Mouse (Mus musculus) liver, embryonic 16.5 days (tissue): ENCODE data around the gene Plekhh3. TPM values are rescaled to one million over a fixed set of nuclear protein-coding genes. Genes with fewer than 3 reads are reported as not detected.

Experiments used
- ATAC-seq: fragments of 200-750 bp; cut with Nextera tagmentation; 2 replicates; pipeline ENCODE4 v1.8.0; 2017; ENCODE audit warnings: low read depth, mild to moderate bottlenecking, moderate number of reproducible peaks, moderate library complexity
- H3K27ac ChIP-seq: fragments of 300-500 bp; sonication (generic); 2 replicates; pipeline ENCODE4 v1.5.1; 2014; ENCODE audit warnings: mild to moderate bottlenecking, low read length
- H3K27me3 ChIP-seq: fragments of 300-500 bp; sonication (generic); 2 replicates; pipeline ENCODE4 v1.6.1; 2014; ENCODE audit warnings: low read depth, low read length, mixed read lengths; ENCODE audit not compliant: control insufficient read depth, insufficient read depth
- H3K36me3 ChIP-seq: fragments of 300-500 bp; sonication (generic); 2 replicates; pipeline ENCODE4 v1.6.1; 2014; ENCODE audit warnings: mild to moderate bottlenecking; ENCODE audit not compliant: control insufficient read depth, insufficient read depth
- H3K4me1 ChIP-seq: fragments of 300-500 bp; sonication (generic); 2 replicates; pipeline ENCODE4 v1.6.1; 2014; ENCODE audit warnings: low read depth, low read length, mixed read lengths; ENCODE audit not compliant: control insufficient read depth
- H3K4me2 ChIP-seq: fragments of 300-500 bp; sonication (generic); 2 replicates; pipeline ENCODE4 v1.6.1; 2014; ENCODE audit warnings: low read depth, low read length, mixed read lengths
- H3K4me3 ChIP-seq: fragments of 300-500 bp; sonication (generic); 2 replicates; pipeline ENCODE4 v1.5.1; 2014; ENCODE audit warnings: low read depth, mild to moderate bottlenecking, low read length
- H3K9ac ChIP-seq: fragments of 300-500 bp; sonication (generic); 2 replicates; pipeline ENCODE4 v1.6.1; 2014; ENCODE audit warnings: low read depth, low read length
- H3K9me3 ChIP-seq: fragments of 300-500 bp; sonication (generic); replicated peaks from 2 replicates; pipeline ENCODE4 v1.6.1; 2016; ENCODE audit warnings: low read length; ENCODE audit not compliant: control insufficient read depth
- WGBS: fragments of 180-500 bp; shearing (Covaris S2); extraction: QIAGEN DNeasy Blood & Tissue Kit; methylation state at CpG from one replicate; pipeline ENCODE4 v1.1.7; 2014; ENCODE audit not compliant: insufficient replicate concordance; 5-methylcytosine and 5-hydroxymethylcytosine counted together
- polyA plus RNA-seq: library from polyadenylated mRNA; unstranded; fragments of >200 nt; fragmentation: Nextera tagmentation; extraction: Ambion mirVana; gene quantifications from 2 replicates; pipeline ENCODE4 v1.2.1, GENCODE M21; 2015

Plekhh3 gene
- polyA plus RNA-seq, 1 experiment from 2014 or later = 1.7 TPM

DNA sequence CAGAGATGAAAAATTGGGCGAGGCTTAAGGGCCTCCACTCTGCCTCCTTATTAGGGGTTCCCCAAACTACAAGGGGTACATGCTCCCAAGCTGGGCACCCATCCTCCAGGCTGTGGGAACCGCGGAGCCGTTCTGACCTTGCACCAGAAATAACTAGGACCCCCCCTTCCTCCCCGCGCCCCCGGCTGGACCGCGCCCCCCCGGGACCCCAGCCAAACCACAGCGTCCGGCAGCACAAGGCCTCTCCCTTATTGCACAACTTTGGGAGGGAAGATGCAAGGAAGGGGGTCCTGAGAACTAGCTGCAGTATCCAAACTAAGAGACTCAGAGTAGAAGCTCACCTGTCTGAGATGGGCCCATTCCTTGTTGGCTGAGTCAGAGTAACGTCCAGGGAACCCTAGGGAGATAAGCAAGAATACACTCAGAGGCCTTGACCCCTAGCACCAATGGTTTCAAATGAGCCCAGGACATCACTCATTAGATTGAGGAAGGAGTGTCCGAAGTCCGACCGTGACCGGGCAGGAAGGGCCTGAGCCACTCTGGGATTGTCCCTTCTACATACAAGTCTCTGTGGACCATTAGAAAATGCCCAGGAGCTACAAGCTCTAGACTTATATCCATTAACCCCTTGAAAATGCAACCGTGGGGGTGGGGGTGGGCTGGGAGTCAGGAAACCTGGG lies 2.7 kb downstream of the Plekhh3 start:
- peaks cover 99% of the 10 kb centered on the region for H3K27me3 ChIP-seq
- H3K4me3 ChIP-seq = no peak overlapping the region
- H3K27ac ChIP-seq = no peak overlapping the region
- no peaks in the 10 kb centered on the region for H3K36me3 ChIP-seq
- 34% methylated on average over 18 of the region's 18 CpGs for WGBS
- no peak overlapping the region for H3K4me2 ChIP-seq
- peaks cover 41% of the 10 kb centered on the region for H3K4me1 ChIP-seq
- H3K9me3 ChIP-seq = no peaks in the 10 kb centered on the region
- no peak for ATAC-seq
- no peak overlapping the region for H3K9ac ChIP-seq

DNA sequence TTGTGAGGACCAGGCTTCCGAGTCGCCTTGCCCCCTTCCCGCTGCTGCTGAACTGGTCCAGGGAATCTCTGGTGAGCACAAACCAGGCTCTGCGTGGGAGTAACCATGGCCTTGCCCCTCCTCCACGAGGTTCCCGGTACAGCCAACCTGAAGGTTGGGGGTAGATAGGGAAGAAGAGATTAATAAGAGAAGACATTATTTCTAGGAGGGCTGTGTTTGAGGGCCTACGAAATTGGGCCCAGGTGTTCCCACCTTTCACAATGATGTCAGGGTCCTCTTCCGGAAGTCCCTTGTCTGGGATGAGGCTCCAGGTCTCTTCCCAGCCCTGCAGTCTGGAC lies 3.2 kb downstream of the Plekhh3 start:
- H3K9me3 ChIP-seq = no peaks in the 10 kb centered on the region
- H3K9ac ChIP-seq = no peak overlapping the region
- peaks cover 37% of the 10 kb centered on the region for H3K4me1 ChIP-seq
- no peaks in the 10 kb centered on the region for H3K36me3 ChIP-seq
- no peak overlapping the region for H3K27ac ChIP-seq
- no peak overlapping the region for H3K4me2 ChIP-seq
- 31% methylated on average over 8 of the region's 8 CpGs for WGBS
- no peak overlapping the region for H3K4me3 ChIP-seq
- H3K27me3 ChIP-seq = peaks cover 99% of the 10 kb centered on the region
- ATAC-seq = no peak

DNA sequence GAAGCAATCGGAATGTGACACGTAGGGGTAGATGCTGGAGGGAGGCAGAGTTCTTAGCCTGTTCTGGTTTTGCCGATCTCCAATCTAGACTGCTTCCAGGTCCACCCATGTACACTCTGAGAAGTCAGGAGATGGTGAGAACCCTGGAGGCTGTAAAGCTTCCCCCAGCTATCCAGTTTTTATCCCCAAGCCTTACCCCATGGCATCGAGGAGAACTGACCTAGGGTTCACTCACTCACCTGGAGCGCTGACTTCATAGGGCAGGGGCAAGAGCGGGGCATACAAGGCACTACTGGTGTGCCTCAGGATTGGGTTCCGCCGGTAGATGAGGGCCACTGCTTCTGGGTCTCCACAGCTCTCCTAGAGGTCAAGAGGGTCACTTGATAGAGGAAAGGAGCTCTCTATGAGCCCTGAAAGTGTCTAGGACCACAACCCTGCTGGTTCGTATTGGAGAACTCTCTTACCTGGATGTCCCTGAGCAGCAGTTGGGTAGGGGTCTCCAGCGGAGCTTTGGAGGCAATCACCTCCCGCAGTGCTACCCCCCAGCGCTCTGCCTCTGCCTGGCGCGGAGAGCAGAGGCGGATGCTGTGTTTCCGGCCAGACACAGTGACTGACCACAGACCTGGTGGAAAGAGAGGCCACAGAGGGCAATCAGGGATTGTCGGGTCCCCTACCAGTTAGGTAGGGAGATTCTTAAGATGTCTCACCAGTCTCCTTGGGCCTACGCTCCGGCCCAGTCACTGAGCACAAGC lies 3.8 kb downstream of the Plekhh3 start:
- H3K36me3 ChIP-seq = no peaks in the 10 kb centered on the region
- H3K27me3 ChIP-seq = peaks cover 100% of the 10 kb centered on the region
- H3K27ac ChIP-seq = no peak overlapping the region
- H3K4me3 ChIP-seq = no peak overlapping the region
- H3K9ac ChIP-seq = no peak overlapping the region
- H3K4me1 ChIP-seq = peaks cover 35% of the 10 kb centered on the region
- WGBS = 34% methylated on average over 19 of the region's 19 CpGs
- no peaks in the 10 kb centered on the region for H3K9me3 ChIP-seq
- no peak for ATAC-seq
- H3K4me2 ChIP-seq = no peak overlapping the region

DNA sequence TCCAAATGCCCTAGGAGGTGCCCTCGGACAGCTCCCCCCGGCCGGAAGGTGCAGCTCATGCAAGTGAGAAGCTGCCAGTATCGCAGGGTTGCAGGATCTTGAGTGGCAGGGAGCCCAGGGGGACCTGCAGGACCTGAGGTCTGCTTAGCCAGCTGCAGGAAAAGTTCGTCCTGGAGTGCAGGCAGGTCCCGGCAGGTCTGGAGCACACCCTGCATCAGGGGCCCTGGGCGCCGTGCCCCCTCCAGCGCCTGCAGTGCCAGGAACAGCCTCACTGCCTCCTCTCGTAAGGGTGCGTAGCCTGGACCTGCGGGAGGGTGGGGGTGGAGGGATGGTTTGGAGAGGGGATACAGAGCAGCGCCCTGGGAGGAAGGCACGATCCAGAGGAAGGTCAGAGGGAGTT lies 4.8 kb downstream of the Plekhh3 start:
- WGBS = 50% methylated on average over 14 of the region's 14 CpGs
- Histone ChIP-seq H3K36me3 (no peaks in the 10 kb centered on the region), H3K9me3 (no peaks in the 10 kb centered on the region), H3K27ac (no peak overlapping the region), H3K4me3 (no peak overlapping the region), H3K27me3 (peaks cover 93% of the 10 kb centered on the region), H3K4me2 (no peak overlapping the region), H3K4me1 (peaks cover 29% of the 10 kb centered on the region), H3K9ac (no peak overlapping the region)
- ATAC-seq = no peak

DNA sequence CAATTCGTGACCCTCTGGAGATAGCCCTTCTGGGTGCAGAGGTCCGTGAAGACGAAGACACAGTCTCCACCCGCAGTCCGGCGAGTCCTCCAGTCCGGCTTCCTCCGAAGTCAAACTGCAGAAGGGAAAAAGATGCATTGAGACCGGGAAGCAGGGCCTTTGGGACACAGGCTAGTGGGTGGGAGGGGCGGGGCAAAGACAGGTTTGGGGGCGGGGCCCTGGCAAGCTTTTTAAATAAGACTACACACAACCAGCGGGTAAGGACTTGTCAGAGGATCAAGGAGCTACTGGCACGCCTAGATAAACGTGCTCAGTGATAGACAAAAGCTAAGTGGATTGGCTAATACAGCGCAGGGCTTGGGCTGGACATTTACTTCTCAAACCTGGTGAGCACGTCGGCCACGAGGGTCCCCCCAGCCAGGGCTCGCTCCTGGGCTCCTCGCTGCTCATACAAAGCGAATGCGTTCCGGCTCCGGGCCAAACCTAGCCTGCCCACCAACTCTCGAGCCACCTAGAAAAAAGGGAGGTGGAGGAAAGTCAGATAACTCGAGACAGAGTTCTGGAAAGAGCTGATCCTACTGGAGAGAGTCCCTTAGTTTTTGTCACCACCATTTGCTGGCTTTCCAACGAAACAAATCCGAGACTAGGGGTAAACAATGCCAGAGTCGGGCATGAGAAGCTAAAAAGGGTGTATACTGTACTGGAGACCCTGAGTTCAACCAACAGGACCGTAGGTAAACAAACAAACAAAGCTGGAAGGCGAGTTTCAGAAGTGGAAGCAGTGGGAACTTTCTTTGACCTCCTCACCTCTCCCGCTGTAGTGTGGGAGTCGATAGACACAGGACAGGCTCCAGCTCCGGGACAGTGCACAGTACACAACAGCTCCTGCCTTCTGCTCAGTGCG lies 6.2 kb downstream of the Plekhh3 start:
- peak; percentile 57 for ATAC-seq
- Histone ChIP-seq H3K9ac (no peak overlapping the region), H3K36me3 (no peaks in the 10 kb centered on the region), H3K4me3 (no peak overlapping the region), H3K4me1 (peaks cover 26% of the 10 kb centered on the region), H3K27me3 (peaks cover 78% of the 10 kb centered on the region), H3K27ac (no peak overlapping the region), H3K4me2 (0 out of 2 replicates have a peak overlapping the region, but pooled peaks have one; percentile 6), H3K9me3 (no peaks in the 10 kb centered on the region)
- WGBS = 13% methylated on average over 35 of the region's 35 CpGs

DNA sequence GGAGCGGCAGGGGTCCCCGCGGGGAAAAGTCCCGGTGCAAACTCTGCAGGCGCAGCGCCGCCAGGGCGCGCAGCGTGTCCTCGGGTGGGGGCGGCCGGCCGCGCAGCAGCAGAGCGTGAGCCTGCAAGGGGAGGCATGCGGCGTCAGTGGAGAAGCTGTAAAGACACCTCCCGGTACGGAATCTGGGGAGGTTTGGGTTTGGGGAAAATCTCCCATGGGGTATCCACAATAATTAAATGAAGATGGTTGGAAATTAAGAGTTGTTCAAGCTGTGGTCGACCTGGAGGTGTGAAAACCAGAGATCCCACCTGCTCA lies 6.8 kb downstream of the Plekhh3 start:
- no peaks in the 10 kb centered on the region for H3K9me3 ChIP-seq
- peaks cover 72% of the 10 kb centered on the region for H3K27me3 ChIP-seq
- no peak overlapping the region for H3K9ac ChIP-seq
- H3K27ac ChIP-seq = no peak overlapping the region
- no peak overlapping the region; the same call in 1 of the 2 replicates for H3K4me3 ChIP-seq
- 14% methylated on average over 21 of the region's 21 CpGs for WGBS
- peaks cover 20% of the 10 kb centered on the region for H3K4me1 ChIP-seq
- peak overlapping the region; percentile 17; the same call in 1 of the 2 replicates for H3K4me2 ChIP-seq
- ATAC-seq = no peak
- no peaks in the 10 kb centered on the region for H3K36me3 ChIP-seq

DNA sequence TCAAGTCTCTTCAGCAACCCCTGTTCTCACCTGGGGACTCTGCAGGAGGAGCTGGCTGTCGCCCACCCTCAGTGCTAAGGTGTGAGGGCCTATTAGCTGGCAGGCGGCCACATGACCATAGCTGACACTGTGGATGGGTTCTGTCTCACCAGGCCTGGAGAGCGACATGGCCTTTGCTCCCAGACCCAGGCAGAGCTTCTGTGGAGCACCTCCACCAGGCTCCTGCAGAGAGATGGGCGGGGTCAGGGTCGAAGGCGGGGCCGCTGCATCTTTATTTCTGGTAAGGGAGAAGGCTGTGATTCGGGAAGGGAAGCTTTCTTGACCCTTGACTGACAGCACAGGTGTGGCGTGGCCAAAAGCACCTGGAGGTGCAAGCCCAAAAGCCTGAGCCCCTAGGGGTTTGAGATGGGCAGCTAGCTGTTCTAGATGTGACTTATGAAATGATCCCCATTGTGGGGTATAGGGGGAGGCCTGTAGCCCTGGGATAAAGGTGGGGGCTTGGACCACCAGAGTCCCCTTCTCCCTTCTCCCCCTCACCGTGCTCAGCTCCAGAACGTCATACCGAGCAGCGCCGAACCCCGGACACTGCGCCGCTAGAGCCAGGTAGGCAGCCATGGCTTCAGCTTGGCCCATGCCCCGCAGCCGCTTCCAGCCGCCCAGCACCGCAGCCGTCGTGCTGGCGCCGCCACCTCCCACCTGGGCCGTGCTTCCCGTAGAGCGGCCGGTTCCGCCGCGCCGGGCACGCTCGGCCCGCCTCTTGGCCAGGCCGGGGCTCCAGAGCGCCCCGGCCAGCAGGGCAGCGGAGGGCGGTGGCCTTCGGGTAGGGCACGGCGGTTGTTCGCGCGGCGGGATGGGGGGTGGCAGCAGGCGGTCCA lies 7.4 kb downstream of the Plekhh3 start:
- no peak for ATAC-seq
- Histone ChIP-seq H3K4me3 (no peak overlapping the region; the same call in 1 of the 2 replicates), H3K27ac (no peak overlapping the region), H3K27me3 (peaks cover 66% of the 10 kb centered on the region), H3K9ac (no peak overlapping the region), H3K4me1 (peaks cover 20% of the 10 kb centered on the region), H3K36me3 (no peaks in the 10 kb centered on the region), H3K9me3 (no peaks in the 10 kb centered on the region), H3K4me2 (peak overlapping the region; percentile 17; the same call in 1 of the 2 replicates)
- 14% methylated on average over 49 of the region's 49 CpGs for WGBS

DNA sequence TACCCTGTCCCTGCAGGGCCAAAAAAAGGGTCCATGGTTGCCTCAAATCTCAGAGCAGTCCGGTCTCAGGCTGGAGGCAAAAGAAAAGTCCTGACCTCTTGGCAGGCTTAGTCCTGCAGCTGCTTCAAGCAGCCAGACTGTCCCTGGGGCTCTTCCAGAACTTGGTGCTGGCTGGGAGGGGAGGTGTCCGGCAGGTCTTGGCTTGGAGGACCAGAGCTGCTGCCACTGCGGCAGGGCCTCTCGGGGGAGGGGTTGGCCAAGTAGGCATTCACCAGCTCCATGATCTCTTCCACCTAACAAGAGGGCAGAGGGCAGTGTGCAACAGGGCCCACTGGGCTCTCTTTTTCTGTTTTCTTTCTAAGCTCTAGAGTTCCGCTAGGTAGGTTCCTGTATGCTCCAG lies 8.4 kb downstream of the Plekhh3 start:
- 62% methylated on average over 5 of the region's 5 CpGs for WGBS
- no peak for ATAC-seq
- Histone ChIP-seq H3K36me3 (no peaks in the 10 kb centered on the region), H3K9me3 (no peaks in the 10 kb centered on the region), H3K9ac (no peak overlapping the region), H3K4me3 (no peak overlapping the region), H3K4me2 (no peak overlapping the region), H3K27me3 (peaks cover 57% of the 10 kb centered on the region), H3K4me1 (peaks cover 20% of the 10 kb centered on the region), H3K27ac (no peak overlapping the region)
